Mouse (Mus musculus): Measurements from ENCODE around the gene Srl.
A peak's percentile ranks its signal among the peaks of the same experiment; 100 is the strongest.
"Not testable (repeated sequence)": the region's sequence is repeated elsewhere in the genome, so short reads cannot be mapped to it uniquely, and the experiment has no call there.

Gene Srl

DNA sequence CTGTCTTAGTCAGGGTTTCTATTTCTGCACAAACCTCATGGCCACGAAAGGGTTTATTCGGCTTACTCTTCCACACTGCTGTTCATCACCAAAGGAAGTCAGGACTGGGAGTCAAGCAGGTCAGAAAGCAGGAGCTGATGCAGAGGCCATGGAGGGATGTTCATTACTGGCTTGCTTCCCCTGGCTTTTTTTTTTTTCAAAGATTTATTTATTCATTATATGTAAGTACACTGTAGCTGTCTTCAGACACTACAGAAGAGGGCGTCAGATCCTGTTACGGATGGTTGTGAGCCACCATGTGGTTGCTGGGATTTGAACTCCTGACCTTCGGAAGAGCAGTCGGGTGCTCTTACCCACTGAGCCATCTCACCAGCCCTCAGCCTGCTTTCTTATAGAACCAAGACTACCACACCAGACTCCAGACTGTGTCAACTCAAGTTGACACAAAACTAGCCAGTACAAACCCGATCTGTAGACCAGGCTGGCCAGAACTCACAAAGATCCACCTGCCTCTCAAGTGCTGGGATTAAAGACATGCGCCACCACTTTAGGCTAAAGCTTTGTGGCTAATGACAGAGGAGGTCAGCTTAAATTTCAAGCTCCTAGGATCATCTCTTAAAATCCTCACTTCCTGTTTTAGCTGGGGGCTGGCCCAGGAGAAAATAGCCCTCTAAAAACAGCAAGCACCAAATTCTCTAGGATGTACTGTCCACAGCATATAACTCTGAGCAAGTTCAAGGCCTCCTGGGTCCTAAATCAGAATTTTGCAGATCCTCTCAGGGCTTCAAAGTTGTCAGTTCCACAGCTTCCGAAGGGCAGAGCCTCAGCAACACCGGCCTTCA, 67.4 kb downstream of the Srl start:
- DNase-seq (ENCODE audit: low spot score): not testable (repeated sequence)

DNA sequence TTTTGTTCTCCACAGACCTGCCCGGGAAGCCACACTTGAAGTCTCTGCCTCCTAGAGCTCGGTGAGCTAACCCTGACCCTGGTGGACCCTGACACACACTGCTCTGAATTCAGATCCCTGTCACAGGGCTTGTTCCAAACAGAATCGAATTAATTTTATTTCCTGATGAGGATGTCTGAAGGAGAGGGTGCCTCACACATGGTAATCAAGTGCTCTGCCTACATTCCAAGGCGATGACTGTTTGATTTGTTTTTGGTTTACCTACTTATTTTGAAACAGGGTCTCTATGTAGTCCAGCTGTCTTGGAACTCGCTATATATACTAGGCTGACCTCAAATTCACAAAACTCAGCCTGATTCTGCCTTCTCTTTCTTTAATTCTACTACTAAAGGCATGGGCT, 68.4 kb downstream of the Srl start:
- DNase-seq (ENCODE audit: low spot score): no peak

GRCm38 (mm10) chr16:4472687-4473086, 68.9 kb downstream of the Srl start:
- DNase-seq (ENCODE audit: low spot score): peak; percentile 83

DNA sequence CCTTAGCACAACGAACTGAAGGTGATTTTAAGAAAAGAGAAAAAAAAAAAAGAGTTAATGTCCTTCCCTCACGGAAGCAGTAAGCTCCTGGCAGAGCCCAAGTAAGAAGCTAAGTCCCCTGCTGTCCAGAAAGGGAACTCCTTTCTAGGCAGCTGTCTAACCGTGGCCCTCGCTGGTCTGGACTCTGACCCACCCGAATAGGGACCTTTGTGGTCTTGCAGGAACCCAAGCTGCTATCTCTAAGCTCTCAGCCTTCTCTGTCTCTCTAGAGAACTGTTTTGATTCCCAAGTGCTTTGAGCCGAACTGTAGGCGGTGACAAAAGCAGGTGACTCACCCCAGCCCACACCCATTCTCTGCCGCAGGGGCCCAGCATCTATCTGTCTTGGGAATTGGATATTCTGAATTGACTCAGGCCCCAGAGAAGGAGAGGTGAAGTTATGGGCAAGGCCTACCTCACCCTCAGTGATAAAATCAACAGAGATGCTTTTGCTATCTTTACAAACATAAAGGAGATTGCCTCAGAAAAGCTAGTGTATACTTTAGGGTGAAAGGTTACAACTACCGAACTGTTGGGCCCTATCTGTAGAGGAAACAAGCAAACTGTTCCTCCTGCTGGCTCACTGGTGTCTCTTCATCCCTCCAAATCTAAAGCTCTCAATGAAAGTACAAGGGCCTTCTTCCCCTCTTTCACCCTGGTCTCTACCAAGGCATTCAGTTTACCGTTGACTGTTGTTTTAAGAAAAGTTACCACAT, 71.8 kb downstream of the Srl start:
- DNase-seq (ENCODE audit: low spot score): no peak

DNA sequence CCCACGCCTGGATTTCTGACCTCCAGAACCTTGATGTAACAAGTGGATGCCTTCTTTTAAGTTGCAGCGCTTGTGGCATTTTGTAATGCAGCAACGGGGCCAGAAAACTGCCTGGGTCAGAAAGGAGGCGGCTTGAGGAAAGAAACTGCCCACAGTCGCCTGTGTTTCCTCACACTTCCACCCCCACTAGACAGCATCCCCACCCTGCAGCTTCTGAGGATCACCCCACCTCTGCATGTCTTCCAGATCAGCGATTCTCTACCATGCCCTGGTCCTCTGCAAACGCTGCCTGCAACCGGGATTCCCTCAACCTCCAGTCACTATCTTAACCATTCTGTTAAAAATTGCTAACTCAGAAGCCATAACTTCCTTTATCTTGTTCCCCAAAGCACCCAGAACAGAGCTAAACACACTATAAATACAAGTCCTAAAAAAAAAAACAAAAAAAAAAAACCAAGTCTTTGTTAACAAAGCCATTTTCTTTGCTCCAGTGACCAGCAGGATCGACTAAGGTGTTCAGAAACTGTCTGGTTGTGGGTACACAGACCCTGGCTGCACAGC, 77.0 kb downstream of the Srl start:
- no peak for DNase-seq (ENCODE audit: low spot score)

DNA sequence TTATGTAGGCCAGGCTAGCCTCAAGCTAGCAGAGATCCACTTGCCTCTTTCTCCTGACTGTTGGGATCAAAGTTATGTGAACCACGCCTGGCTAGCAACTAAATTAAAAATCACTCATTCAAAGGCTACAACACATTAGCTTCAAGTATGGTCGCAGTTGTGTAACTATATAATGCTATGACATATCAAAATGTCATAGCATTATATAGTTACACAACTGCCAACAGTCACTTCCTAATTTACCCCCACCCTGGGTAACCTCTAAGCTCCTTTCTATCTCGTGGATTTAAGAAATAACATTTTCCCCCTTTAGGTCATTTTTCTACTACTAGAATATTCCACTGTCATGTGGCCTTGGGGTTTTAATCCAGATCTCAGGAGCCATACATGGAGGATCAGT, 83.7 kb downstream of the Srl start:
- DNase-seq (ENCODE audit: low spot score): no peak

GRCm38 (mm10) chr16:4456391-4456790, 85.2 kb downstream of the Srl start:
- DNase-seq (ENCODE audit: low spot score): peak; percentile 71

DNA sequence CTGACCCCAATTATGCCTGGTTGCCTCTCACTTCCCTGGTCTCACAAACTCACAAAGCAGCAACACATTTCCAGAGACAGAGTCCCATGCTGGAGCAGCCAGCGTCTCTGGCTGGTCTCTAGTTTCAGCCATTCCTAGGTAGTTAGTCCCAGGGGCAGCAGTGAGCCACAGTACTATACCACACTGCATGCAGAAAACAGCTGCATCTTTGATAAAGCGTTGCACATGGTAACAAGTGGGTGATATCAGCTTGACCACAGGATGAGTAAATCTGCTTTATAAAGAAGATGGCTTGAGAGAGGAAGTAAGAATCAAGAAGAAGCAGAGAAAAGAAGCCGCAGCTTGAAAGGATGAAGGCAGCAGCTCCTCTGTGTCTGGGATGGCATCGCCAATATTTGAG, 85.9 kb downstream of the Srl start:
- no peak for DNase-seq (ENCODE audit: low spot score)

GRCm38 (mm10) chr16:4454563-4454962, 87.1 kb downstream of the Srl start:
- DNase-seq (ENCODE audit: low spot score): no peak

DNA sequence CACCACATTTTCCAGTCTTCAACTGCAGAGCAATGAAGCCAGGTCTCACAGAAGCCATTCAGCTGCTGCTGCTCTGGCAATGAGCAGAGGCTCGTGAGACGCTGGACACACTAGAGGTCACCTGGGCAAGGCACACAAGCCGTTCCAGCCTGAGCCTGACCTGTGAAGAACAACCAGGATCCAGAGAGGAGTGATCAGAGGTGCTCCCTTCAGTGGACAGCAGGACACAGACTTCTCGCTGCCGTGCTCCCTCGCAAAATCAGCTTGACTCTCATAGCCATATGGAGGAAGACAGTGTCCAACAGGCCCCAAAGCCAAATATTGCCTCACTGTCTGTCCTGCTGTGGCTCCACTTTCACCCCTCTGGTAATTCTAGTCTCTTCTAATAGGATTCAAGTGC, 92.2 kb downstream of the Srl start:
- no peak for DNase-seq (ENCODE audit: low spot score)

DNA sequence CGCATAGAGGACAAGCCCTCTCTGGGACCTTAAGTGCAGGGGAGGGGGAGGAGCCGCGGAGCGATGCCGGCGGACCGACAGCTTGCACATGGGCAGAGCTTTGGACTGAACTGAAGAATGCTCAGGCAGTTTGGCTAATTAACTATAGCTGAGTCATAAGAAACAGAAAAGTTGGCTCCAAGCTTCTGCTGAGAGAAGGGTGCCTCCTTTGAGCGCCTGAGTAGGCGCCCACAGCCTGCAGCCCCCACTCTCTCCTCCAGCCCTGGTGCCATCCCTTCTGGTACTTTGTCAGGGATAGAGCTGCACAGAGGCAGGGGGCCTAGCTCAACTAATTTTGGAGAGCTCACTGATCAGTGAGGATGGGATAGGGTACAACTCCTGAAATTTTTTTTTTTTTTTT, 93.4 kb downstream of the Srl start:
- DNase-seq (ENCODE audit: low spot score): peak; percentile 51

DNA sequence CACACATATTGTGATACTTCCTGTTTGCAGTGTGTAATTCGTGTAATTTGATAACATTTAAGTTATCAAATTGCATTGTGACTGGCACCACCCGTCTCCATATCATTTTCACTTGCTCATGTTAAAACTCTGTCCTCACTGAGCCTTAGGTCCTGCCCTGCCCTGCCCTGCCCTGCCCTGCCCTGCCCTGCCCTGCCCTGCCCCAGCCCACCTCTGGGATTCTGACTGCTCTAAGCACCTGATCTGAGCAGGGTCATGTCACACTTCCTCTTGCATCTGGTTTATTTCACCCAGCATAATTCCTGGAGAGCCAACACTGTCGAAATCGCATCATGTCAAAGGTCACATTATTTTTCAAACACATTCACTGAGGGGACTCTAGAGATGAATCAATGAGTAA, 95.2 kb downstream of the Srl start:
- no peak for DNase-seq (ENCODE audit: low spot score)

GRCm38 (mm10) chr16:4444378-4444777, 97.2 kb downstream of the Srl start:
- DNase-seq (ENCODE audit: low spot score): no peak

DNA sequence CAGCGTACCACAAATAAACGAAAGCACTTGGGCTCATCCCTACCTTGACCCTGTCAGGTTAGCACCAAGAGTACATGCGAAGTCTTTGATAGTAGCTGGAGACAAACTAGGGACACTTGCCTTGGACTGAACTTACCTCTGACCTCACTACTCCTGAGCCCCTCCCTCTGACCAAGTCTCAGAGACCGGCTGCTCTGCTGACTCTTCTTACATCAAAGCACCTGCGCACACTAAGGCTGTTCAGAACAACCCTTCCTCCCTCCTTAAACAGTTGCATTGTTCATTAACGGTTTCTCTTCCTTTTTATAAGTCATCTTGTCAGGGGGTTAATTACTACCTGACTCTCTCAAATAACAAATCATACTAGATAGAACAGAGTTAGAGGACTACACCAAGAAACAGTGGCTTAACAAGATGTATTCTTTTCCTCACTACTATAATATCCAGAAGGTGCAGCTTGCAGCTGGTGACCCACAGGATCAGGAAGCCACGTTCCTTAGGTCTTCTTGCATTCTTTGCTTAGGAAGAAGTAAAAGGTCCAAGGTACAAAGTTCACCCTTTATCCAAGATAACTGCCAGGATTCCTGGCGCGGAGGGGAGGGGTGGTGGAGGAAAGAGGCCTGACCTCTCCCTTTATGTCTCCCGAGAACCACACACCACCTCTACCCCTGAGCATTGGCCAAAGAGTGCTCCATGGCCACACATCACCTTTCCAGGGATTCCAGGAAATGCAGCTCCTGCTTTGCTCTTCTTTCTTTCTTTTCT, 102.1 kb downstream of the Srl start:
- no peak for DNase-seq (ENCODE audit: low spot score)

DNA sequence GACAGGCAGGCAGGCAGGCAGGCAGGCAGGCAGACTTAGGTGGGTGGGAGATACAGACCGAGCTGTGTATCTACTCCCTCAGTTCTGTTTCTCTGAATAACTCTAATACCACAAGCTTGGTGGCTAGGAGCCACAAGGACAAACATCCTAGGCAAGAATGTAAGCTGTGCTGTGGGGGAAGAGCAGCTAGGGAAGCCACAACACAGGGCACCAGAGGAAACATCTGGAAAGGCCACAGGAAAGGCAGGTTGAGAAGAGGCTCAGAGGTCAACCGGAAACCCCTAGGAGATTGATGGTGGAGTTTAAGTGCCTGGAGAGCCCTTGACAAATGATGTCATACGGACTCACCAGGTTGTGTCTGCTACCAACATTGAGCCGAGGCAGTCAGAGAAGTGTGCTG, 104.9 kb downstream of the Srl start:
- no peak for DNase-seq (ENCODE audit: low spot score)

GRCm38 (mm10) chr16:4435371-4435770, 106.2 kb downstream of the Srl start:
- DNase-seq (ENCODE audit: low spot score): no peak

- DNase-seq (ENCODE audit: low spot score): no peak
Measured at GRCm38 (mm10) chr16:4431841-4432240, 109.8 kb downstream of the Srl start.

- no peak for DNase-seq (ENCODE audit: low spot score)
Measured at GRCm38 (mm10) chr16:4431013-4431412, 110.6 kb downstream of the Srl start.

DNA sequence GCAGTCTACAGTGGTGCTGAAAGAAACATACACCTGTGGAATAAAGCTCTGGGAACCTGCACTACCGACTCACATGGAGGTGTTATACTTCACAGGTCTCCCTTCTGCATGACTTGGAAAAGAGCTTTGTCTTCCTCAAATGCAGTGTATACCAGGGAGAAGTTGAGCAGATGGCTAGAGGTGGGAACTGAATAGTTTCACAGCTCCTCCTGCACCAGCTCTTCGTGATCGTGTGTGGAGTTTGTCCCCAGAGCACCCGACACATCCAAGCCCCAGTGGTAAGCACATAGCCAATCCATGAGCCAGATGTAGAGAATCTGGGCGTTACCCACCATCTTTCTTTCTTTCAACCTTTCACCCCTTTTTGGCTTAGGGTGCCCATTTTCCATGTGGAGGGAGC, 111.4 kb downstream of the Srl start:
- DNase-seq (ENCODE audit: low spot score): no peak
